In genomic region chr13:48265029-48265428, GRCm38 (mm10) we compare ENCODE assay signal across 11 mouse cellular contexts. TPM values are rescaled to one million over a fixed set of nuclear protein-coding genes. Genes with fewer than 3 reads are reported as not detected.
DNase-seq lines count a peak whose midpoint lies in the region; ATAC-seq and TF ChIP-seq lines count a peak whose summit lies in the region.
"Had no signal": no experiment of that assay in that cellular context is flagged by ENCODE, and none has a peak within 500 bp of the region (broad histone marks: within the 10 kb centered on the region; RNA-seq: fewer than 3 reads in every experiment).

No protein-coding gene starts in this region.

- no peak for TF ChIP-seq EP300 in stomach, postnatal 0 days (optimal IDR thresholded peaks at IDR 0.05)

- H3K4me1 ChIP-seq in stomach, embryonic 16.5 days (ENCODE audit: control insufficient read depth, insufficient read depth, low read length), result no peaks in the 10 kb centered on the region; the same call in 1 of the 2 replicates
- H3K4me1 ChIP-seq in stomach, postnatal 0 days (replicated peaks; ENCODE audit: control insufficient read depth, insufficient read depth), result no peaks in the 10 kb centered on the region
- no peaks in the 10 kb centered on the region for H3K4me1 ChIP-seq in hindbrain, embryonic 11.5 days (replicated peaks; ENCODE audit: control insufficient read depth, insufficient read depth, low read length)
- peaks cover 10% of the 10 kb centered on the region for H3K4me1 ChIP-seq in neural tube, embryonic 15.5 days

- H3K4me2 ChIP-seq in stomach, embryonic 16.5 days (ENCODE audit: low read depth, low read length), result peak overlapping the region; percentile 35
- no peak overlapping the region for H3K4me2 ChIP-seq in stomach, postnatal 0 days (replicated peaks; ENCODE audit: low read depth)
- H3K4me2 ChIP-seq in hindbrain, embryonic 11.5 days (replicated peaks; ENCODE audit: low read depth, low read length), result peak overlapping the region; percentile 18; the same call in 1 of the 2 replicates
- H3K4me2 ChIP-seq in neural tube, embryonic 15.5 days, result peak overlapping the region; percentile 50

- no peak overlapping the region for H3K9ac ChIP-seq in stomach, embryonic 16.5 days (ENCODE audit: low read length)
- no peak overlapping the region for H3K9ac ChIP-seq in stomach, postnatal 0 days (ENCODE audit: low read length)
- no peak overlapping the region for H3K9ac ChIP-seq in hindbrain, embryonic 11.5 days (ENCODE audit: low read depth, low read length)
- peak overlapping the region; percentile 31; the same call in 1 of the 2 replicates for H3K9ac ChIP-seq in neural tube, embryonic 15.5 days (replicated peaks)

- no peak for ATAC-seq in stomach, embryonic 16.5 days (ENCODE audit: insufficient read depth, low FRiP score)
- no peak for ATAC-seq in stomach, postnatal 0 days (ENCODE audit: low FRiP score, low TSS enrichment)
- ATAC-seq in hindbrain, embryonic 11.5 days (ENCODE audit: low FRiP score), result no peak
- ATAC-seq in neural tube, embryonic 15.5 days (ENCODE audit: low FRiP score), result no peak
- ATAC-seq: lung, postnatal 0 days had no signal

- no peak for DNase-seq in stomach, postnatal 0 days (ENCODE audit: low spot score)
- peak; percentile 6 for DNase-seq in hindbrain, embryonic 11.5 days (ENCODE audit: low spot score)
- DNase-seq in kidney, postnatal 25 days, result peak; percentile 28 to 45
- no peak for DNase-seq in liver
- DNase-seq in heart, postnatal 4 days, result no peak
- no peak for DNase-seq in B cell, adult 2 months
- DNase-seq: cerebellum, adult 9-10 months; right cerebral cortex, adult 18-20 months had no signal

- no peak overlapping the region for H3K4me3 ChIP-seq in stomach, embryonic 16.5 days (replicated peaks; ENCODE audit: low read length)
- H3K4me3 ChIP-seq in stomach, postnatal 0 days (ENCODE audit: low read depth, low read length), result no peak overlapping the region
- H3K4me3 ChIP-seq in hindbrain, embryonic 11.5 days (ENCODE audit: low read depth, low read length), result no peak overlapping the region
- peak overlapping the region; percentile 82 for H3K4me3 ChIP-seq in neural tube, embryonic 15.5 days (replicated peaks)

- no peaks in the 10 kb centered on the region for H3K9me3 ChIP-seq in stomach, embryonic 16.5 days (replicated peaks; ENCODE audit: control insufficient read depth, low read length)
- H3K9me3 ChIP-seq in stomach, postnatal 0 days (ENCODE audit: control insufficient read depth, low read length), result no peaks in the 10 kb centered on the region
- no peaks in the 10 kb centered on the region for H3K9me3 ChIP-seq in hindbrain, embryonic 11.5 days (ENCODE audit: control insufficient read depth, low read length)
- no peaks in the 10 kb centered on the region for H3K9me3 ChIP-seq in neural tube, embryonic 15.5 days (replicated peaks)

- peaks cover 2% of the 10 kb centered on the region; the same call in 1 of the 2 replicates for H3K27me3 ChIP-seq in stomach, embryonic 16.5 days (ENCODE audit: control insufficient read depth, insufficient read depth, low read length)
- no peaks in the 10 kb centered on the region for H3K27me3 ChIP-seq in stomach, postnatal 0 days (ENCODE audit: control insufficient read depth, insufficient read depth, low read length)
- no peaks in the 10 kb centered on the region for H3K27me3 ChIP-seq in hindbrain, embryonic 11.5 days (ENCODE audit: control insufficient read depth, insufficient read depth, low read length)
- H3K27me3 ChIP-seq in neural tube, embryonic 15.5 days (replicated peaks), result no peaks in the 10 kb centered on the region

- TF ChIP-seq CTCF in stomach, postnatal 0 days (IDR thresholded peaks at IDR 0.05; ENCODE audit: low read depth), result no peak

- no peak overlapping the region for H3K27ac ChIP-seq in stomach, embryonic 16.5 days (ENCODE audit: low read length)
- H3K27ac ChIP-seq in stomach, postnatal 0 days (replicated peaks), result no peak overlapping the region
- H3K27ac ChIP-seq in hindbrain, embryonic 11.5 days (ENCODE audit: low read depth, low read length), result no peak overlapping the region
- peak overlapping the region; percentile 43; the same call in 1 of the 2 replicates for H3K27ac ChIP-seq in neural tube, embryonic 15.5 days (replicated peaks)

- H3K36me3 ChIP-seq in stomach, embryonic 16.5 days (ENCODE audit: control insufficient read depth, insufficient read depth, low read length), result no peaks in the 10 kb centered on the region
- no peaks in the 10 kb centered on the region for H3K36me3 ChIP-seq in stomach, postnatal 0 days (ENCODE audit: control insufficient read depth, insufficient read depth, low read length)
- no peaks in the 10 kb centered on the region for H3K36me3 ChIP-seq in hindbrain, embryonic 11.5 days (ENCODE audit: control insufficient read depth, insufficient read depth, low read length)
- no peaks in the 10 kb centered on the region for H3K36me3 ChIP-seq in neural tube, embryonic 15.5 days

- 61% methylated on average over 6 of the region's 6 CpGs for WGBS in stomach, embryonic 16.5 days
- WGBS in stomach, postnatal 0 days, result 70% methylated on average over 6 of the region's 6 CpGs
- 70% methylated on average over 6 of the region's 6 CpGs for WGBS in hindbrain, embryonic 11.5 days
- WGBS in neural tube, embryonic 15.5 days, result 32% methylated on average over 6 of the region's 6 CpGs

RNA-seq across cellular contexts. Expression of gene Id4, which starts 4.0 kb away (rescaled TPM):
- polyA plus RNA-seq in stomach, embryonic 16.5 days (2015; fragmentation: Nextera tagmentation; extraction: Ambion mirVana), result 3.7 and 4.8 TPM in 2 replicates
- polyA plus RNA-seq in stomach, postnatal 0 days (2015; fragmentation: Nextera tagmentation; extraction: Ambion mirVana), result 15.4 and 20.3 TPM in 2 replicates
- 44.7 and 53.7 TPM in 2 replicates for polyA plus RNA-seq in hindbrain, embryonic 11.5 days (2014; fragmentation: Nextera tagmentation; extraction: Ambion mirVana)
- polyA plus RNA-seq in neural tube, embryonic 15.5 days (2015; fragmentation: Nextera tagmentation; extraction: Ambion mirVana), result 95.5 and 114 TPM in 2 replicates
- 1 to 10 TPM; 3.2 to 3.7 TPM for total RNA-seq in heart, postnatal 4 days (2021)

Comparison
In these comparisons a context has a peak if more than half of its experiments do, and no peak if none do; other contexts are left out.
1. DNase-seq: peak in hindbrain, embryonic 11.5 days (single experiment) and kidney, postnatal 25 days (2 of 2); none in stomach, postnatal 0 days (single experiment), liver (single experiment), heart, postnatal 4 days (single experiment) and B cell, adult 2 months (0 of 2).